Mouse (Mus musculus) MEL (cell line): ENCODE measurements around the gene Pigyl. TPM values are rescaled to one million over a fixed set of nuclear protein-coding genes. Genes with fewer than 3 reads are reported as not detected.
A peak's percentile ranks its signal among the peaks of the same experiment; 100 is the strongest.

ENCODE experiments used
- DNase-seq: peaks from one replicate; pipeline ENCODE4 v3.0.0; 2011; ENCODE audit warnings: low read depth, low spot score
- H3K27ac ChIP-seq: 2 replicates; pipeline ENCODE4 v1.5.1; 2012; ENCODE audit warnings: low read depth, mild to moderate bottlenecking, control low read depth, low read length, moderate library complexity; ENCODE audit not compliant: control insufficient read depth
- H3K27me3 ChIP-seq, 2 experiments: fragments of 150-350 bp in 1 of 2; sonication (generic) in 1 of 2; 2 replicates each; pipeline ENCODE4 v1.6.1; 2012; ENCODE audit warnings: low read length in 2 of 2, mild to moderate bottlenecking in 2 of 2, improper control_type of control experiment in 1 of 2, moderate library complexity in 1 of 2; ENCODE audit not compliant: insufficient read depth in 2 of 2, control insufficient read depth in 1 of 2
- H3K36me3 ChIP-seq, 2 experiments: 2 replicates each; pipeline ENCODE4 v1.6.1; 2012 to 2014; ENCODE audit warnings: low read length in 2 of 2, improper control_type of control experiment in 1 of 2, inconsistent platforms in 1 of 2, mild to moderate bottlenecking in 1 of 2; ENCODE audit not compliant: insufficient read depth in 2 of 2, control insufficient read depth in 1 of 2
- H3K4me1 ChIP-seq, 2 experiments: fragments of 150-350 bp in 1 of 2; sonication (generic) in 1 of 2; 2 replicates each; pipeline ENCODE4 v1.6.1; 2012; ENCODE audit warnings: low read length in 2 of 2, improper control_type of control experiment in 1 of 2, mild to moderate bottlenecking in 1 of 2; ENCODE audit not compliant: insufficient read depth in 2 of 2, control insufficient read depth in 1 of 2
- H3K4me3 ChIP-seq, 2 experiments: fragments of 150-350 bp in 1 of 2; sonication (generic) in 1 of 2; 2 replicates each; pipeline ENCODE4 v1.5.1; 2012; ENCODE audit warnings: low read depth in 2 of 2, low read length in 2 of 2, mild to moderate bottlenecking in 2 of 2, moderate library complexity in 2 of 2, control low read depth in 1 of 2, improper control_type of control experiment in 1 of 2; ENCODE audit not compliant: control insufficient read depth in 1 of 2, insufficient read depth in 1 of 2
- H3K79me2 ChIP-seq: 2 replicates; pipeline ENCODE4 v1.6.1; 2012; ENCODE audit warnings: mild to moderate bottlenecking, low read length, moderate library complexity; ENCODE audit not compliant: control insufficient read depth, poor library complexity, insufficient read depth
- H3K9ac ChIP-seq: 2 replicates; pipeline ENCODE4 v1.6.1; 2012; ENCODE audit warnings: low read depth, mild to moderate bottlenecking, control low read depth, low read length, moderate library complexity; ENCODE audit not compliant: control insufficient read depth, poor library complexity, severe bottlenecking
- H3K9me3 ChIP-seq: fragments of 150-350 bp; sonication (generic); replicated peaks from 2 replicates; pipeline ENCODE4 v1.6.1; 2012; ENCODE audit warnings: mild to moderate bottlenecking, low read length, improper control_type of control experiment, moderate library complexity; ENCODE audit not compliant: insufficient read depth
- BHLHE40 ChIP-seq: IDR thresholded peaks from 2 replicates; pipeline ENCODE4 v1.6.1; 2012; ENCODE audit warnings: low read depth, mild to moderate bottlenecking, inconsistent platforms, low read length, improper control_type of control experiment, borderline replicate concordance
- CHD2 ChIP-seq: IDR thresholded peaks from 2 replicates; pipeline ENCODE4 v1.6.1; 2011; ENCODE audit warnings: low read length, improper control_type of control experiment
- CTCF ChIP-seq, 3 experiments: IDR thresholded peaks in 2 of 3; conservative IDR thresholded peaks in 1 of 3; 2 replicates each; pipeline ENCODE4 v1.5.1; 2011 to 2012; ENCODE audit warnings: low read length in 3 of 3, low read depth in 2 of 3, mild to moderate bottlenecking in 2 of 3, improper control_type of control experiment in 1 of 3, inconsistent platforms in 1 of 3, mixed read lengths in 1 of 3, moderate library complexity in 1 of 3; ENCODE audit not compliant: control insufficient read depth in 1 of 3, insufficient read depth in 1 of 3, poor library complexity in 1 of 3, severe bottlenecking in 1 of 3
- E2F4 ChIP-seq: IDR thresholded peaks from 2 replicates; pipeline ENCODE4 v1.6.1; 2011; ENCODE audit warnings: low read depth, low read length, improper control_type of control experiment, borderline replicate concordance
- ELF1 ChIP-seq: IDR thresholded peaks from 2 replicates; pipeline ENCODE4 v1.6.1; 2014; ENCODE audit warnings: low read depth, mild to moderate bottlenecking, inconsistent platforms, low read length, improper control_type of control experiment, moderate library complexity
- GABPA ChIP-seq: IDR thresholded peaks from 2 replicates; pipeline ENCODE4 v1.6.1; 2012; ENCODE audit warnings: low read depth, mild to moderate bottlenecking, inconsistent platforms, low read length, improper control_type of control experiment, moderate library complexity
- KAT2A ChIP-seq: conservative IDR thresholded peaks from 2 replicates; pipeline ENCODE4 v1.6.1; 2012; ENCODE audit warnings: low read depth, low read length, improper control_type of control experiment, inconsistent platforms
- MAFK ChIP-seq: IDR thresholded peaks from 2 replicates; pipeline ENCODE4 v1.6.1; 2011; ENCODE audit warnings: low read depth, mild to moderate bottlenecking, low read length, improper control_type of control experiment, borderline replicate concordance
- MAX ChIP-seq: IDR thresholded peaks from 2 replicates; pipeline ENCODE4 v1.6.1; 2011; ENCODE audit warnings: low read length, improper control_type of control experiment
- MAZ ChIP-seq: IDR thresholded peaks from 2 replicates; pipeline ENCODE4 v1.6.1; 2012; ENCODE audit warnings: low read depth, mild to moderate bottlenecking, inconsistent platforms, low read length, improper control_type of control experiment
- MEF2A ChIP-seq: IDR thresholded peaks from 2 replicates; pipeline ENCODE4 v1.6.1; 2014; ENCODE audit warnings: low read depth, mild to moderate bottlenecking, inconsistent platforms, low read length, improper control_type of control experiment; ENCODE audit not compliant: poor library complexity, insufficient replicate concordance, severe bottlenecking; ENCODE audit errors: extremely low read depth
- MXI1 ChIP-seq: IDR thresholded peaks from 2 replicates; pipeline ENCODE4 v1.6.1; 2011; ENCODE audit warnings: mild to moderate bottlenecking, low read depth, low read length, improper control_type of control experiment
- MYC ChIP-seq: IDR thresholded peaks from 2 replicates; pipeline ENCODE4 v1.6.1; 2011; ENCODE audit warnings: low read depth, mild to moderate bottlenecking, low read length, improper control_type of control experiment, moderate library complexity
- NELFE ChIP-seq: IDR thresholded peaks from 2 replicates; pipeline ENCODE4 v1.6.1; 2011; ENCODE audit warnings: low read depth, low read length, improper control_type of control experiment
- NRF1 ChIP-seq: IDR thresholded peaks from 2 replicates; pipeline ENCODE4 v1.6.1; 2014; ENCODE audit warnings: low read depth, mild to moderate bottlenecking, inconsistent platforms, low read length, improper control_type of control experiment, moderate library complexity; ENCODE audit not compliant: poor library complexity, insufficient read depth, severe bottlenecking
- POLR2AphosphoS2 ChIP-seq: IDR thresholded peaks from 2 replicates; pipeline ENCODE4 v1.6.1; 2011; ENCODE audit warnings: low read length, improper control_type of control experiment
- RAD21 ChIP-seq: IDR thresholded peaks from 2 replicates; pipeline ENCODE4 v1.6.1; 2011; ENCODE audit warnings: mild to moderate bottlenecking, low read depth, low read length, improper control_type of control experiment
- SIN3A ChIP-seq: IDR thresholded peaks from 2 replicates; pipeline ENCODE4 v1.6.1; 2012; ENCODE audit warnings: low read length, improper control_type of control experiment, inconsistent platforms
- TAL1 ChIP-seq: IDR thresholded peaks from 2 replicates; pipeline ENCODE4 v1.6.1; 2012; ENCODE audit warnings: mild to moderate bottlenecking, inconsistent platforms, low read length, moderate library complexity, mixed read lengths
- TBP ChIP-seq: IDR thresholded peaks from 2 replicates; pipeline ENCODE4 v1.8.0; 2011; ENCODE audit warnings: low read depth, low read length, improper control_type of control experiment
- UBTF ChIP-seq: IDR thresholded peaks from 2 replicates; pipeline ENCODE4 v1.6.1; 2012; ENCODE audit warnings: low read depth, mild to moderate bottlenecking, inconsistent platforms, low read length, improper control_type of control experiment, moderate library complexity, borderline replicate concordance; ENCODE audit not compliant: insufficient read depth
- USF2 ChIP-seq, 2 experiments: IDR thresholded peaks; 2 replicates each; pipeline ENCODE4 v1.6.1; 2011 to 2012; ENCODE audit warnings: improper control_type of control experiment in 2 of 2, low read length in 2 of 2, borderline replicate concordance in 1 of 2, inconsistent platforms in 1 of 2, low read depth in 1 of 2, mild to moderate bottlenecking in 1 of 2; ENCODE audit not compliant: insufficient read depth in 1 of 2
- ZC3H11A ChIP-seq: IDR thresholded peaks from 2 replicates; pipeline ENCODE4 v1.6.1; 2012; ENCODE audit warnings: low read depth, mild to moderate bottlenecking, inconsistent platforms, low read length, improper control_type of control experiment
- ZMIZ1 ChIP-seq: IDR thresholded peaks from 2 replicates; pipeline ENCODE4 v1.6.1; 2012; ENCODE audit warnings: low read depth, mild to moderate bottlenecking, inconsistent platforms, low read length, improper control_type of control experiment, moderate library complexity
- ZNF384 ChIP-seq: IDR thresholded peaks from 2 replicates; pipeline ENCODE4 v1.6.1; 2012; ENCODE audit warnings: low read depth, mild to moderate bottlenecking, inconsistent platforms, low read length, improper control_type of control experiment
- polyA plus RNA-seq, 2 experiments: library from polyadenylated mRNA; stranded (reverse) in 1 of 2; unstranded in 1 of 2; fragments of >175 nt in 1 of 2; fragments of >200 nt in 1 of 2; gene quantifications; 2 replicates each; pipeline versions ENCODE4 v1.2.1 to v1.2.4; 2012; ENCODE audit warnings: low replicate concordance in 2 of 2, low read depth in 1 of 2; ENCODE audit not compliant: insufficient read length in 2 of 2, insufficient read depth in 1 of 2, missing spikeins in 1 of 2
- total RNA-seq: library from RNA; depleted of rRNA; stranded (reverse); fragments of 300-350 nt; gene quantifications from 2 replicates; pipeline ENCODE4 v1.2.3, GENCODE M21; 2012

Pigyl gene
- total and polyA plus RNA-seq, 3 experiments = 103 to 146 TPM; not detected in 1

GRCm38 (mm10) chr9:22138480-22138879, 18.2 kb upstream of the Pigyl start (continued):
- TF ChIP-seq MEF2A = no peak
- TF ChIP-seq, all 39 proteins: peak for 11

- Histone ChIP-seq H3K79me2 (no peaks in the 10 kb centered on the region), H3K36me3 (peaks cover 0 to 36% of the 10 kb centered on the region in 2 experiments; a peak in 2 of 4 replicates), H3K27me3 (no peaks in the 10 kb centered on the region)
- no peak for DNase-seq
- TF ChIP-seq GABPA = no peak
- no peak for TF ChIP-seq CTCF (IDR thresholded peaks at IDR 0.05 in 2 of 3, conservative IDR thresholded peaks at IDR 0.05 in 1 of 3; ENCODE audit: control insufficient read depth in 1 of 3, insufficient read depth in 1 of 3, low read depth in 2 of 3, low read length in 3 of 3, poor library complexity in 1 of 3, severe bottlenecking in 1 of 3)
- TF ChIP-seq NELFE = no peak
- no peak for TF ChIP-seq BHLHE40
- TF ChIP-seq MYC = no peak
- TF ChIP-seq MAZ = no peak
- TF ChIP-seq ZC3H11A = no peak
- TF ChIP-seq ZMIZ1 = no peak
- TF ChIP-seq, all 39 proteins: peak for 0
- Histone ChIP-seq H3K4me1 (peaks cover 21 to 38% of the 10 kb centered on the region in 2 experiments), H3K9me3 (no peaks in the 10 kb centered on the region), H3K9ac (no peak overlapping the region), H3K27ac (no peak overlapping the region), H3K4me3 (no peak overlapping the region)
These were observed 16.9 kb upstream of the Pigyl start for GRCm38 (mm10) chr9:22139746-22140145.

DNA sequence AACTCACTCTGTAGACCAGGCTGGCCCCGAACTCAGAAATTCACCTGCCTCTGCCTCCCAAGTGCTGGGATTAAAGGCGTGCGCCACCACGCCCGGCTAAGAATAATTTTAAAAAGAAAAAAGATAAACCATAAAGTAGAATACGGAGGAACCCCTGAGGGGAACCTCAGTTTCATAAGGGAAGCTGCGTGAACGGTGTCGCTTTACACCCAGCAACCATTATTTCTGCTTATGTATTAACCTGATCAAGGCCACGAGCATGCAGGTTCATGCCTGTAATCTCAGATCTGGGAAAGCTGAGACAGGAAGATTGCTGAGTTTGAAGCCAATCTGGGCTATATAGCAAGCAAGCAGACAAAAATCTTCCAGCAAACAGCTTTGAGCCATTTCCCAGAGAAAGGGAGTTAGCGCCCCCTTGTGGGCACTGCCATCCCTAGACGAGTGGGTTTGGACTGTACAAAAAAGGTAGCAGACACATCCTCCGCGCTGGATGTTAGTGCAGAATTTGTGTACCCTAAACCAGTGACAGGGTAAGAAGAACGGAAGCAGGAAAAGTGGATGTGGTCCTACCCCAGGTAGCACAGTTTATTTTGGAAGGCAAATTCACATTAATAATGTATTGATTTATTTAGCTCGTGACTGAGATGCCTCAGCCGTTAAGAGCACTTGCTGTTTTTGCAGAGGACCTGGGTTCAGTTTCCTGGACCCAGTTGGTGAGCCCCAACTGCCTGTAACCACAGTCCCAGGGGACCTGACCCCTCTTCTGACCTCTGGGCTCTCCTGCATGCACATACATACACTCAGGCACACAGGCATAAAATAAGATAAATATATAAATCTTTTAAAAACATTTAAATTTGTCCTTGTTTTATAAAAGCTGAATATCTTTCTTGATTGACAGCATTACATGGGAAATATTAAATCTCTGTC, 13.3 kb upstream of the Pigyl start:
- Histone ChIP-seq H3K9me3 (no peaks in the 10 kb centered on the region), H3K9ac (peak overlapping the region; percentile 9), H3K4me1 (peaks cover 9 to 16% of the 10 kb centered on the region in 2 experiments), H3K79me2 (no peaks in the 10 kb centered on the region), H3K36me3 (peaks cover 0 to 15% of the 10 kb centered on the region in 2 experiments; a peak in 2 of 4 replicates), H3K4me3 (peak overlapping the region; percentile 28 to 42), H3K27me3 (no peaks in the 10 kb centered on the region), H3K27ac (peak overlapping the region; percentile 42)
- DNase-seq = peak; percentile 99
- no peak; the same call in 1 of the 2 replicates for TF ChIP-seq NELFE
- no peak for TF ChIP-seq KAT2A
- TF ChIP-seq MXI1 = peak; percentile 82
- TF ChIP-seq UBTF = no peak
- peak; percentile 100; a peak in 5 of 6 replicates for TF ChIP-seq CTCF (IDR thresholded peaks at IDR 0.05 in 2 of 3, conservative IDR thresholded peaks at IDR 0.05 in 1 of 3; ENCODE audit: control insufficient read depth in 1 of 3, insufficient read depth in 1 of 3, low read depth in 2 of 3, low read length in 3 of 3, poor library complexity in 1 of 3, severe bottlenecking in 1 of 3)
- peak; percentile 87 for TF ChIP-seq ZNF384
- no peak for TF ChIP-seq ZMIZ1
- no peak; the same call in 1 of the 2 replicates for TF ChIP-seq MAX
- no peak for TF ChIP-seq USF2 (IDR thresholded peaks at IDR 0.05; ENCODE audit: borderline replicate concordance in 1 of 2, insufficient read depth in 1 of 2, low read depth in 1 of 2, low read length in 2 of 2)
- TF ChIP-seq CHD2 = no peak
- TF ChIP-seq ELF1 = peak; percentile 66; the same call in 1 of the 2 replicates
- TF ChIP-seq NRF1 = 0 out of 2 replicates have a peak, but pooled peaks have one; percentile 19
- peak; percentile 100 for TF ChIP-seq ZC3H11A
- TF ChIP-seq TBP = no peak; the same call in 1 of the 2 replicates
- TF ChIP-seq MAFK = no peak
- no peak for TF ChIP-seq E2F4
- TF ChIP-seq TAL1 = no peak
- peak; percentile 48; the same call in 1 of the 2 replicates for TF ChIP-seq GABPA
- peak; percentile 93 for TF ChIP-seq SIN3A
- TF ChIP-seq POLR2AphosphoS2 = no peak
- no peak; the same call in none of the 2 replicates for TF ChIP-seq RAD21
